Mouse (Mus musculus) stomach, postnatal 0 days (tissue): ENCODE measurements around the gene Zfp385b.

ENCODE experiments used
- CTCF ChIP-seq: IDR thresholded peaks from 2 replicates; pipeline ENCODE4 v1.5.1; 2016; ENCODE audit warnings: antibody characterized with exemption, low read depth, mild to moderate bottlenecking, moderate library complexity
- EP300 ChIP-seq: optimal IDR thresholded peaks from 2 replicates; pipeline ENCODE3; 2016; ENCODE audit warnings: antibody characterized with exemption

DNA sequence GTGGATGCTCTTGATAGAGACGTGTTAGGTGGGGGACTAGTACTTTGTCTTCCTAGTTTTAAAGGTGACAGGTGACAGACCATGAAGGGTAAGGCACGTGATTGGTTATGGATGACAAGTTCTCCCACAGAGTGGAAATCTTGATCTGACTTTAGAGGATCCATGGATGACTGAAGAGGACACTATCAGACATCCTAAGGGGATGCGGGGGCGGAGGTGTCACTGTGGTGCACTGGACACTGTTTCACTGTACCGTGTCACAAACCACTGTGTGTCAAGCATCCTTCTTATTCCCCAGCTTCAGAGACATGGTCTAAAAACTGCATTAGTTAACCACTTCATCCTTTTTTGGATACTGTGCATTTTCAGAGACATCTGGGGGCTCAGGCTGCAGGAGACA is 440.1 kb downstream of the Zfp385b start:
- TF ChIP-seq CTCF (no peak), EP300 (no peak)
